Mouse (Mus musculus) midbrain, embryonic 12.5 days (tissue): ENCODE results near the gene Rnf148. TPM values are rescaled to one million over a fixed set of nuclear protein-coding genes. Genes with fewer than 3 reads are reported as not detected.

Source experiments
- ATAC-seq: fragments of 200-750 bp; cut with Nextera tagmentation; 2 replicates; pipeline ENCODE4 v1.8.0; 2017; ENCODE audit warnings: low read depth, moderate TSS enrichment, moderate library complexity; ENCODE audit not compliant: low FRiP score
- H3K27ac ChIP-seq: fragments of 300-500 bp; sonication (generic); replicated peaks from 2 replicates; pipeline ENCODE4 v1.5.1; 2016; ENCODE audit warnings: mild to moderate bottlenecking
- H3K27me3 ChIP-seq: fragments of 300-500 bp; sonication (generic); 2 replicates; pipeline ENCODE4 v1.6.1; 2016; ENCODE audit warnings: mild to moderate bottlenecking
- H3K36me3 ChIP-seq: fragments of 300-500 bp; sonication (generic); 2 replicates; pipeline ENCODE4 v1.6.1; 2016
- H3K4me1 ChIP-seq: fragments of 300-500 bp; sonication (generic); 2 replicates; pipeline ENCODE4 v1.6.1; 2016
- H3K4me2 ChIP-seq: fragments of 300-500 bp; sonication (generic); replicated peaks from 2 replicates; pipeline ENCODE4 v1.6.1; 2016; ENCODE audit warnings: mild to moderate bottlenecking, moderate library complexity
- H3K4me3 ChIP-seq: fragments of 300-500 bp; sonication (generic); 2 replicates; pipeline ENCODE4 v1.5.1; 2016; ENCODE audit warnings: mild to moderate bottlenecking
- H3K9ac ChIP-seq: fragments of 300-500 bp; sonication (generic); replicated peaks from 2 replicates; pipeline ENCODE4 v1.6.1; 2016; ENCODE audit warnings: mild to moderate bottlenecking, moderate library complexity
- H3K9me3 ChIP-seq: fragments of 300-500 bp; sonication (generic); 2 replicates; pipeline ENCODE4 v1.6.1; 2016; ENCODE audit warnings: mild to moderate bottlenecking
- WGBS: fragments of 180-500 bp; shearing (Covaris S2); methylation state at CpG from one replicate; pipeline ENCODE4 v1.1.7; 2016; 5-methylcytosine and 5-hydroxymethylcytosine counted together
- polyA plus RNA-seq: library from polyadenylated mRNA; unstranded; fragments of >200 nt; fragmentation: Nextera tagmentation; extraction: Ambion mirVana; gene quantifications from 2 replicates; pipeline ENCODE4 v1.2.1, GENCODE M21; 2016

Gene Rnf148
- not detected in 2 replicates for polyA plus RNA-seq

- Histone ChIP-seq H3K4me2 (no peak within 1 kb of the TSS), H3K9ac (no peak within 1 kb of the TSS), H3K27me3 (no peaks in the 10 kb centered on the region), H3K9me3 (no peaks in the 10 kb centered on the region), H3K4me3 (no peak within 1 kb of the TSS), H3K4me1 (no peaks in the 10 kb centered on the region), H3K36me3 (no peaks in the 10 kb centered on the region), H3K27ac (no peak within 1 kb of the TSS)
- 79% methylated on average over 2 of the region's 2 CpGs for WGBS
- no peak for ATAC-seq
Observed at GRCm38 (mm10) chr6:23655036-23655435, at the start of gene Rnf148. Gene Rnf148, minus strand, starts transcription at chr6:23655136.

- Histone ChIP-seq H3K27me3 (no peaks in the 10 kb centered on the region), H3K36me3 (no peaks in the 10 kb centered on the region), H3K4me2 (no peak overlapping the region), H3K4me1 (no peaks in the 10 kb centered on the region), H3K9me3 (no peaks in the 10 kb centered on the region), H3K9ac (no peak overlapping the region), H3K27ac (no peak overlapping the region), H3K4me3 (no peak overlapping the region)
- 70% methylated on average over 3 of the region's 3 CpGs for WGBS
- ATAC-seq, result no peak
Observed at GRCm38 (mm10) chr6:23700879-23701278, 45.9 kb upstream of the Rnf148 start.

- 88% methylated on average over 1 of the region's 1 CpGs for WGBS
- no peaks in the 10 kb centered on the region for H3K4me1 ChIP-seq
- no peak overlapping the region for H3K9ac ChIP-seq
- H3K27ac ChIP-seq, result no peak overlapping the region
- H3K4me2 ChIP-seq, result no peak overlapping the region
- no peaks in the 10 kb centered on the region for H3K36me3 ChIP-seq
- H3K4me3 ChIP-seq, result no peak overlapping the region
- no peak for ATAC-seq
- no peaks in the 10 kb centered on the region for H3K9me3 ChIP-seq
- H3K27me3 ChIP-seq, result no peaks in the 10 kb centered on the region
Observed at GRCm38 (mm10) chr6:23678172-23678571, 23.2 kb upstream of the Rnf148 start.

- Histone ChIP-seq H3K4me3 (no peak within 1 kb of the TSS), H3K36me3 (no peaks in the 10 kb centered on the region), H3K27me3 (no peaks in the 10 kb centered on the region), H3K9me3 (no peaks in the 10 kb centered on the region), H3K27ac (no peak within 1 kb of the TSS), H3K4me1 (no peaks in the 10 kb centered on the region), H3K9ac (no peak within 1 kb of the TSS), H3K4me2 (no peak within 1 kb of the TSS)
- ATAC-seq, result no peak
- 90% methylated on average over 2 of the region's 2 CpGs for WGBS
Observed at GRCm38 (mm10) chr6:23650205-23650604, 4.7 kb downstream of the Rnf148 start, which contains the start of gene Rnf133. Gene Rnf133, minus strand, starts transcription at chr6:23650305.

GRCm38 (mm10) chr6:23648732-23649131, 6.2 kb downstream of the Rnf148 start:
- Histone ChIP-seq H3K27ac (no peak overlapping the region), H3K36me3 (no peaks in the 10 kb centered on the region), H3K4me1 (no peaks in the 10 kb centered on the region), H3K4me3 (no peak overlapping the region), H3K4me2 (no peak overlapping the region), H3K27me3 (no peaks in the 10 kb centered on the region), H3K9me3 (no peaks in the 10 kb centered on the region), H3K9ac (no peak overlapping the region)
- WGBS, result 82% methylated on average over 8 of the region's 8 CpGs
- no peak for ATAC-seq

GRCm38 (mm10) chr6:23647627-23648247, 7.2 kb downstream of the Rnf148 start:
- no peak overlapping the region for H3K4me3 ChIP-seq
- no peak overlapping the region for H3K9ac ChIP-seq
- no peak overlapping the region for H3K4me2 ChIP-seq
- 86% methylated on average over 7 of the region's 7 CpGs for WGBS
- no peaks in the 10 kb centered on the region for H3K27me3 ChIP-seq
- no peak for ATAC-seq
- H3K4me1 ChIP-seq, result no peaks in the 10 kb centered on the region
- H3K9me3 ChIP-seq, result no peaks in the 10 kb centered on the region
- H3K27ac ChIP-seq, result no peak overlapping the region
- H3K36me3 ChIP-seq, result no peaks in the 10 kb centered on the region

DNA sequence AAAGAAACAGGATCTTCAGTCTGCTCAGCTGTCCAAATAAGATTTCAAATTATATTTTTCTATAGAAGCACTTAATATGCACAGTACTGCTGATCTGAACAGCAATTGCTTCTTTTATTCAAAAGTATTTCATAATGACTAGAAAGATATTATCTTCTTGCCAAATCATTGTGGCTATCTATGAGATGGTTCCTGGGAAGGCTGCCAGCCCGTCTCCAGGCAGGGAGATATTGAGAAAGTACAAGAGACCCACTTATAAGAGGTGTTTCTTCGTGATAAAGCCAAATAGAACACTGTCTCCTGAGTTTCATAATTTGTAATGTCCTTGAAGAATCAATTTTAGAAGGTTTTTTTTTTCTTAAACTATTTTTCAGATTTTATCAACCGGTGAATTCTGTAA, 17.9 kb downstream of the Rnf148 start:
- H3K27ac ChIP-seq, result no peak overlapping the region
- H3K4me3 ChIP-seq, result no peak overlapping the region
- WGBS, result 85% methylated on average over 3 of the region's 3 CpGs
- ATAC-seq, result no peak
- H3K4me1 ChIP-seq, result no peaks in the 10 kb centered on the region
- H3K9ac ChIP-seq, result no peak overlapping the region
- no peaks in the 10 kb centered on the region for H3K36me3 ChIP-seq
- no peaks in the 10 kb centered on the region for H3K9me3 ChIP-seq
- H3K4me2 ChIP-seq, result no peak overlapping the region
- no peaks in the 10 kb centered on the region; the same call in 1 of the 2 replicates for H3K27me3 ChIP-seq

DNA sequence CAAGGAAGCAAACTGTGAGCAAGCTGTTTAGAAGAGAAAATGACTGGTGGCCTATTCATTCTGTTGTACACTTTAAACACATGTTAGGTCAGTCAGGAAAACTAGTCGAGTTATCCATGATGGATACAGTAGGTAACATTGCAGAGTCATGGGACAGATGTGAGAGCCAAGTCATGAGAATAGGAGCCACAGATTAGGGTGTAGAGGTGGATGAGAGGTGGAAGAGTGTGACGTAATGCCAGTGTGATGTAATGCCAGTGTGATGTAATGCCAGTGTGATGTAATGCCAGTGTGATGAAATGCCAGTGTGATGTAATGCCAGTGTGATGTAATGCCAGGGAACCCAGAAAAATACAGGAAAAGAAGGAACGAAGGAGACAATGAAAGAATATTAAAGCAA, 19.7 kb downstream of the Rnf148 start:
- Histone ChIP-seq H3K4me1 (no peaks in the 10 kb centered on the region), H3K27me3 (no peaks in the 10 kb centered on the region; the same call in 1 of the 2 replicates), H3K9ac (no peak overlapping the region), H3K4me3 (no peak overlapping the region), H3K27ac (no peak overlapping the region), H3K4me2 (no peak overlapping the region), H3K9me3 (no peaks in the 10 kb centered on the region), H3K36me3 (no peaks in the 10 kb centered on the region)
- ATAC-seq, result no peak
- 94% methylated on average over 3 of the region's 3 CpGs for WGBS

DNA sequence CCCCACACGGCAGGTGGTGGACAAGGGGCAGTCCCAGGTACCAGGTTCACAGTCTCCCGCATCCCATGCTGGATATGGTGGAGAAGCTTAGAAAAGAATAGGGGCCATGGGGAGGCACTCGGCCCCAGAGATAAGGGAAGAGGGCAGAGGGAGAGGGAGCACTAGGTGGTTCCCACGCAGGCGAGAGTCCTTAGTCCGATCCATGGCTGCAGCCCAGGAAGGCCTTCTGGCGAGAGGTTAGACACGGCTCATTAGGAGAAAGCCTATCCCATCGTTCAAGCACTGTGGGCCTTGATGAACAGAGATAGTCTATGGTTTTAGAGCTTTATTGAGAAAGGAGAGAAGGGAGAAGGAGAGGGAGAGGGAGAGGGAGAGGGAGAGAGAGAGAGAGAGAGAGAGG, 20.9 kb downstream of the Rnf148 start:
- WGBS, result 82% methylated on average over 9 of the region's 9 CpGs
- no peak for ATAC-seq

DNA sequence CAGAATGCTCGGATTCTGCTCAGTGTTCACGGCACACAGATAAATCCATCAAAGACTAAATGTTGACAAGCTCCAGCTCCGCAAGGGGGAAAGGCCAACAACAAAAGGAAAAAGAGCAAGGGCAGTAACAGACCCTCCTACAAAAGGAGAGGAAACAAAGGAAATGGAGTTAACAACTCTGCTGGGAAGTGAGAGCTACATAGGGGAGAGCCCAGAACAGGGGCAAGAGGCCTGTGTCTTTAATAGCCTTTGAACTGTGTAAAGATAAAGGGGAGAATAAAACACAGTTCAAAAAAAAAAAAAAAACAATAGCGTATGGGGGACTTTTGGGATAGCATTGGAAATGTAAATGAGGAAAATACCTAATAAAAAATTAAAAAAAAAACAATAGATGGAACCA, 24.5 kb downstream of the Rnf148 start:
- 16% methylated on average over 4 of the region's 4 CpGs for WGBS
- Histone ChIP-seq H3K4me2 (no peak overlapping the region), H3K4me3 (no peak overlapping the region), H3K27me3 (no peaks in the 10 kb centered on the region; the same call in 1 of the 2 replicates), H3K4me1 (no peaks in the 10 kb centered on the region), H3K27ac (no peak overlapping the region), H3K9me3 (no peaks in the 10 kb centered on the region), H3K36me3 (no peaks in the 10 kb centered on the region), H3K9ac (no peak overlapping the region)
- ATAC-seq, result no peak

More for the DNA sequence above, 20.9 kb downstream of the Rnf148 start:
- no peaks in the 10 kb centered on the region; the same call in 1 of the 2 replicates for H3K27me3 ChIP-seq
- no peak overlapping the region for H3K4me2 ChIP-seq
- no peak overlapping the region for H3K4me3 ChIP-seq
- no peak overlapping the region for H3K27ac ChIP-seq
- H3K9me3 ChIP-seq, result no peaks in the 10 kb centered on the region
- no peaks in the 10 kb centered on the region for H3K36me3 ChIP-seq
- H3K4me1 ChIP-seq, result no peaks in the 10 kb centered on the region
- no peak overlapping the region for H3K9ac ChIP-seq

Other genes starting within 250 kb of the Rnf148 start
- gene Rnf133, start 4.8 kb downstream of the Rnf148 start, polyA plus RNA-seq, result 0.13 TPM in 1 of 2 replicates, not detected in the other
- gene Cadps2, start 184.3 kb upstream of the Rnf148 start, polyA plus RNA-seq, result 2.9 and 3.2 TPM in 2 replicates